Mouse (Mus musculus) cerebellum, adult 8-10 months (tissue): ENCODE measurements around the gene Evi5.

ENCODE experiments used
- DNase-seq: peaks from one replicate; pipeline ENCODE4 v3.0.0; 2022

The Evi5 gene

GRCm38 (mm10) chr5:107700873-107701272 lies 174.0 kb downstream of the Evi5 start:
- no peak for DNase-seq

GRCm38 (mm10) chr5:107698888-107699287 lies 176.0 kb downstream of the Evi5 start:
- no peak for DNase-seq

- no peak for DNase-seq
Measured at GRCm38 (mm10) chr5:107695019-107695418, 179.9 kb downstream of the Evi5 start.
